Mouse (Mus musculus): ENCODE data around the gene Smyd4.
"Not testable (repeated sequence)": the region's sequence is repeated elsewhere in the genome, so short reads cannot be mapped to it uniquely, and the experiment has no call there.

Smyd4 gene

GRCm38 (mm10) chr11:75346556-75347187 lies 1.6 kb upstream of the Smyd4 start:
- peak in 1 of 2 experiments; percentile 1 for DNase-seq (ENCODE audit: low spot score in 2 of 2)

- peak in 1 of 2 experiments; percentile 5 for DNase-seq (ENCODE audit: low spot score in 2 of 2)
These were observed 1.0 kb upstream of the Smyd4 start for GRCm38 (mm10) chr11:75347188-75347585.

- DNase-seq (ENCODE audit: low spot score in 2 of 2): no peak
These were observed 637 bp upstream of the Smyd4 start for GRCm38 (mm10) chr11:75347596-75347995.

GRCm38 (mm10) chr11:75348890-75349261 lies 643 bp downstream of the Smyd4 start:
- DNase-seq (ENCODE audit: low spot score in 2 of 2): peak in 1 of 2 experiments; percentile 10

- peak in 1 of 2 experiments; percentile 1 for DNase-seq (ENCODE audit: low spot score in 2 of 2)
These were observed 3.0 kb downstream of the Smyd4 start for GRCm38 (mm10) chr11:75351225-75351624.

GRCm38 (mm10) chr11:75355475-75355874 lies 7.2 kb downstream of the Smyd4 start:
- peak in 1 of 2 experiments; percentile 1 for DNase-seq (ENCODE audit: low spot score in 2 of 2)

- no peak for DNase-seq (ENCODE audit: low spot score in 2 of 2)
These were observed 28.9 kb downstream of the Smyd4 start for GRCm38 (mm10) chr11:75377125-75377524.

GRCm38 (mm10) chr11:75378786-75379185 lies 30.6 kb downstream of the Smyd4 start:
- not testable (repeated sequence) for DNase-seq (ENCODE audit: low spot score in 2 of 2)

- DNase-seq (ENCODE audit: low spot score in 2 of 2): not testable (repeated sequence)
These were observed 35.3 kb downstream of the Smyd4 start for GRCm38 (mm10) chr11:75383529-75383928.

- no peak for DNase-seq (ENCODE audit: low spot score in 2 of 2)
These were observed 47.4 kb downstream of the Smyd4 start for GRCm38 (mm10) chr11:75395611-75396010.

GRCm38 (mm10) chr11:75397452-75397851 lies 49.2 kb downstream of the Smyd4 start:
- no peak for DNase-seq (ENCODE audit: low spot score in 2 of 2)

GRCm38 (mm10) chr11:75399411-75399841 lies 51.2 kb downstream of the Smyd4 start:
- no peak for DNase-seq (ENCODE audit: low spot score in 2 of 2)

GRCm38 (mm10) chr11:75400099-75400498 lies 51.9 kb downstream of the Smyd4 start:
- DNase-seq (ENCODE audit: low spot score in 2 of 2): no peak

- peak in 1 of 2 experiments; percentile 36 for DNase-seq (ENCODE audit: low spot score in 2 of 2)
These were observed 54.0 kb downstream of the Smyd4 start for GRCm38 (mm10) chr11:75402271-75402690.

- no peak for DNase-seq (ENCODE audit: low spot score in 2 of 2)
These were observed 55.2 kb downstream of the Smyd4 start for GRCm38 (mm10) chr11:75403301-75404052.

- no peak for DNase-seq (ENCODE audit: low spot score in 2 of 2)
These were observed 56.6 kb downstream of the Smyd4 start for GRCm38 (mm10) chr11:75404801-75405200.

GRCm38 (mm10) chr11:75406104-75406503 lies 57.9 kb downstream of the Smyd4 start:
- no peak for DNase-seq (ENCODE audit: low spot score in 2 of 2)

GRCm38 (mm10) chr11:75406865-75407264 lies 58.6 kb downstream of the Smyd4 start:
- DNase-seq (ENCODE audit: low spot score in 2 of 2): peak; percentile 64 to 82

GRCm38 (mm10) chr11:75409679-75410575 lies 61.7 kb downstream of the Smyd4 start:
- DNase-seq (ENCODE audit: low spot score in 2 of 2): peak; percentile 61 to 68

- DNase-seq (ENCODE audit: low spot score in 2 of 2): peak; percentile 39 to 48
These were observed 62.4 kb downstream of the Smyd4 start for GRCm38 (mm10) chr11:75410591-75410990.

- peak; percentile 22 to 33 for DNase-seq (ENCODE audit: low spot score in 2 of 2)
These were observed 66.9 kb downstream of the Smyd4 start for GRCm38 (mm10) chr11:75415096-75415495.

GRCm38 (mm10) chr11:75415994-75416393 lies 67.8 kb downstream of the Smyd4 start:
- DNase-seq (ENCODE audit: low spot score in 2 of 2): no peak
